Mouse (Mus musculus) adrenal gland, adult 18-20 months (tissue): ENCODE measurements at regions not wholly inside any gene's neighbourhood (a gene's known extent, or its start where the extent isn't known, plus 50 kb on each side); places are given as distances from the start of the nearest gene placed in this dataset.

Source experiments
- DNase-seq, 2 experiments: peaks; one replicate each; pipeline ENCODE4 v3.0.0; 2021 to 2022; ENCODE audit warnings: low spot score in 2 of 2

- no peak for DNase-seq
These were observed 56.7 kb upstream of the Dusp10 start for GRCm38 (mm10) chr1:183956391-183956790.

GRCm38 (mm10) chr1:183961383-183961782, 51.7 kb upstream of the Dusp10 start:
- DNase-seq, result no peak

DNA sequence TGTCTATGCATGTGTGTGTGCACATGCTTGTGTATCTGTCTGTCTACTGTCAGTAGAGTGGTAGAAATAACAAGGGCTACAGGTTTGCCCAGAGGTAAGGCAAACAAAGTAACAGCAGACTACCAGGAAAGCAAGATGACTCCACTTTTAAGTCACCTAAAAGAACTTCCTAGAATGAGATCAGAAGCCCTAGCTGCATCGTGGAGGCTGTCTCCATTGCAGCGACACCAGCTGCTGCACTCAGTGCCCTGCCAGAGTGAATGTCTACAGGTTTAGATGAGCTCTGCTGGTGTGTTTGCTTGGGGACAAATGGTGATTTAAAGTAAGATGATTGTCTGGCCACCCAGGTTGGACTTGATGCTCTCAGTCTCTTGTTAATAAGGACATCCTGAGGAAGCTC, 50.6 kb upstream of the Dusp10 start:
- no peak for DNase-seq

- DNase-seq, result no peak
These were observed 49.8 kb upstream of the Dusp10 start for GRCm38 (mm10) chr1:183963286-183963685.
